Mouse (Mus musculus): Measurements from ENCODE around the gene Rexo5.

The Rexo5 gene

DNA sequence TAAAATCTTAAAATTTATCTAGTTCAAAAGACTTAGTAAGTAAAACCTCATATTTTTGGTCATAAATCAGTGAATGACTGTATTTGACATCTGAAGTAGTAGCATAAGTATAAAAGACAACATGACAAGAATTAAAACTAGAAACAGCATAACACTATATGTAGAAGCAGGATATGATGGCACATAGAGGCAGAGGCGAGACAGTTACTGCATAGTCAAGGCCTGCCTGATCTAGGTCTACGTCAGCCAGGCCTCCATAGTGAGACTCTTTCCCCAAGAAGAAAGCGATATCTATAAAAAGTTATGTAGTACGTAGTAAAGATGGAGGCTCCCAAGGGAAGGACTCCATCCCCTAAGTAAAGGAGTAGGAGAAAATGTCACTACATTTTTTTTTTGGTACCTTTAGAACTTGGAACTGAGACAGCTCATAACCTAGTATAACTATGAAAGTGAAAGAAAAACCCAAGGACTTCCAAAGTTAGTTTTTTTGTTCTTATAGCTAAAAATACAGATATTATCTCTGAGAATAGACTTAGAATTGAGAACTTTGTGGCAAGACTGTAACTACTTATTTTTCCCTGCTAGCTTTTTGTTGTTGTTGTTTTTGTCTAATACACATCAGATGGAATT, 48.1 kb downstream of the Rexo5 start:
- no peak for DNase-seq (ENCODE audit: low spot score in 2 of 2)

DNA sequence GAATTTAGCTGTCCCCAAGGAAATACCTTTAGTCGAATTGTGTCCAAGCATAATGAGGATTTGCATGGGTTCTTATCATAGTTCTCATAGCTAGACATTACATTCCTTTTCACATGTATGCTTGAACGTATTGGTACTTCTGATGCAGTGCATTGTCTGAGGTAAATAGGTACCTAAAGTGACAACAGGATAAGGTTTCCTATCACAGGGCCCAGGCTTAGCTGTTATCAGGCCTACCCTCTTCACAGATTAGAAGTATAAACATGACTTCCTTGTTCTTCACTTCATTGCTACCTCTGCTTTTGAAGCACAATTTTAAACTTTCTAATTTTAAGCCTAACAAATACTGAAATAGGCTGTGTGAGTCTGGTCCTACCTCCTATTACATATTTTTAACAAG, 51.7 kb downstream of the Rexo5 start:
- no peak for DNase-seq (ENCODE audit: low spot score in 2 of 2)

DNA sequence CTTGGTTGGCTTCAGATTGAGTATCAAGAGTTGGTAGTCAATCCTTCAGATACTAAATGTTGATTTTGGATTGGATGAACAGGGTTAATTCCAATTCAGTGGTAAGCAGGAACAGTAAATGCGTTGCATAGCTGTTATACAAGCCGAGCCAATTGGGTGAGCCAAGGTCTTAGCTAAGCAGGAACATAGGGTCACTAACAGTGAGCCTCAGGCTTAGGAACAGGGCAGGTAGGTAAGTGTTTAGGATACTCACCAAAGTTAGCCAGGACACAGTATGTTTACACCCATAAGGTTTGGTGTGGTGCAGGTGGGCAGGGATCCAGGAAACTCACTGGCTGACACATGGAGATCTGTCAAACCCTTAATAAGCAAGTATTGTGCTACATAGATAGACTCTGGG, 53.6 kb downstream of the Rexo5 start:
- no peak for DNase-seq (ENCODE audit: low spot score in 2 of 2)

DNA sequence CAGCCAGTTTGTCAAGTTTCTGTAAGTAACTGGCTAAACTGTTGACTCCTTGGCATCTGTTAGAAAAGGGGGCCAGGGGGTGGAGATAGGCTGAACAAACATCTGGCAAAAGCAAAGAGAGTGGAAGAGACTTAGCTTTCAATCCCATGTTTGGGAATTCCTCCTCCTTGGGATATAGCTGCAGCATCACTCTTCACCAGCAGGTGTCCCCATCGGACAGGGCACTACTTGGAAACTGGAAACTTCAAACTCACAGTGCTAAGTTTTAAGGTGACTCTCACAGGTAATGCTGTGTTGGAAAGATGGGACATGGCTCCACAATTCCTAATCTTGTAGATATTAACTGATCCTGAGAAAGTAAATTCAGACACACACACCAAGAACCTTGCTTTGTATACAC, 55.3 kb downstream of the Rexo5 start:
- DNase-seq (ENCODE audit: low spot score in 2 of 2): peak in 1 of 2 experiments; percentile 21

DNA sequence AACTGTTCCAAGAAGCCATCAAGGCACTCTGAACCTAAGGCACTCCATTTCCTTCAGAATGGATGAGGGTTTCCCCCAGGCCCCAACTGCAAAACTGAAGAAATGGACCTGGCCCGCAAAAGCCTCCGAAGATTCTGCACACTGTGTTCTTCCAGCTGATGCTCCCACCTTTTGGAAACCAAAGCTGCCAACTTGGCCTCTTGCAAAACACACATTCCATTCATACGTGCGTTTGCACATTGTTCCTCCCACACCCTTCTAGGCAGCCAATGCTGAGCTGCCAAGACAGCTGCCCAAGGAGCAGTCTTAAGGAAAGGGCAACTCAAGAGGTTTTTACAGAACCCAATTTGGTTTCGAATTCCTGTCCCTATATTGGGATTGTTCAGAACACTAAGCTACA, 56.9 kb downstream of the Rexo5 start:
- DNase-seq (ENCODE audit: low spot score in 2 of 2): no peak

DNA sequence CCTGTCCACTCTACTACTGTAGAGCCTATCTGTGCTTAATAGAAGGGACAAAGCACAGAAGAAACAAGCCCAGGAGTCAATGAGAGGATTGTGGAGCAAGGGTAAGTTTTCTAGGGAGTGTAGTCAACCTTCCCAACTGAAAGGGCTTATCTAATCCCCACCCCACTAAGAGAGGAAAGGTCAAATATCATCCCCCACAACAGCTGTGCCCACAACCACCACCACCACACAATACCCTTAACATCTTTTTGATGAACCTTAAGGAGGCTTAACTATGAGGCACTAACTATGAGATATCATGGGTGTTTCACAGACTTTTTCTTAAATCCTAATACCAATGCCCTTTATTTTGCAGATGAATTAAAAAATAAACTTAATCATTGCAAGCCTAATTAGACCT, 58.7 kb downstream of the Rexo5 start:
- DNase-seq (ENCODE audit: low spot score in 2 of 2): no peak

DNA sequence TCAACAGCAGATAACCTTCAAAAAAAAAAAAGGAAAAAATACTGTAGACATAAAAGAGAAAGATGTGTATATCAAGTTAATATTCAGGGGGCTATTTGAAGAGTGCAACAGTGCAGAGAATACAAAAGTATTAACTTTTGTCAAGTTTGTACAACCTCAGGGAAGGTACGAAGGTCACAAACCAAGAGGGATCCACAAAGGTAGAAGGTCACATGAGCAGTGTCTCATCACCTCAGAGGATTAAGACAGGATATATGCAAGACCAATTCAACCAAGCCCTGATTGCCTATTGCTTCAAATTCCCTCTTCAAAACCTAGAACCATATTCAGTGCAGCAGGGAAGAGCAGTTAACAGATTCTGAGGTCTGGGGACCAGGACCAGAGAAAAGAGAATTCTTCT, 59.4 kb downstream of the Rexo5 start:
- DNase-seq (ENCODE audit: low spot score in 2 of 2): no peak

DNA sequence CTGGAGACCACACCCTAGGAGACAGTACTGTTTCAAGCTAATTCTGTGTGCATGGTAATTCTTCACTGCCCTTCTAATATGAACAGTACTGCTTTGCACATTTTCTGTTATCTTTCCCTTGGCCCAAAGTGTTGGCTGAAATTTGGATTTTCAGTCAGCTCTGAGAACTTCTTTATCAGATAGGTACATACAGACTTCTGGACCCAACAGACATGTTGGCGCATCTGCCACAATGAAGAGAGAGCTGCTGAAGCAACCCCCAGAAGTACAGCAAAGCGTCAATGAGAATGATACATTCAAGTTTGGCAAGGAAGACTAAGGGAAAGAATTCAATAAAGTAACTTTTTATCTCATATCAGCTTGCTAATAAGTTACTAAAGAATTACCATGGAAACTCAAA, 60.6 kb downstream of the Rexo5 start:
- no peak for DNase-seq (ENCODE audit: low spot score in 2 of 2)

DNA sequence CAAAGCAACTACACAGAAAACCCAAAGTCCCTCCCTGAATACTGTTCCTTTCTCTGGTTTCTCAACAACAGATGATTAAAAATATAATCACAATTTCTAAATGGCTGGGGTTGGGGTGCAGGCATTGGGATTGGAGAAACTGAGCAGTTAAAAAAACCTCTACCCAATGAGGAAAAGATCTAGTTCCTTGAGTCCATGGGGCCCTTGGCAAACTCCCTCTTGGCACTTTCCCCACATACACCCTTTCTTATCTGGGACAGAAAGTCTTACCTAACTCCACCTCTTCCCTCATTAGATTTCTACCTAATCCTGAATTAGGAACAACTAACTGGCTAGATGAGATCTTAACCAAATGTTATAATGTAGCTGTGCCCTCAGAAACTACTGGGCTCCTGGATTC, 61.2 kb downstream of the Rexo5 start:
- DNase-seq (ENCODE audit: low spot score in 2 of 2): no peak

DNA sequence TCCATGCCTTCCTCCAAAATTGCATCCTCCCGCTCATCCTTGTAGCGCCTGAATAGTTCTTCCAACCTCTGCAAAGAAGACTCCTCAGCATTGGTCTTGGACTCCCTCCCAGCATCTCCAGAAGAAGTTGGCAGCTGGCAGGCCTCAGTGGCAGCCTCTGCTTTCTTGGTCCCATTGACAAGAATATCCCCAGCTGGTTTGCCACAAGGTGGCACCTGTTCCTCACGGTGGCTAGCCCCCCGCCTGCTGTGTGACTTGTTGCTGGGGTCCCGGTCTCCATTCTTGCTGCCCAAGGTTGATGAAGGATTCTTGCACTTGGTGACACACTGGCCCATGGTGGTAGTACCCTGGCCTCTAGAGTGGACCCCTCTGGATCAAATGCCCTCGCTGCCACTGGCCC, 65.7 kb downstream of the Rexo5 start:
- DNase-seq (ENCODE audit: low spot score in 2 of 2): peak; percentile 5 to 10

DNA sequence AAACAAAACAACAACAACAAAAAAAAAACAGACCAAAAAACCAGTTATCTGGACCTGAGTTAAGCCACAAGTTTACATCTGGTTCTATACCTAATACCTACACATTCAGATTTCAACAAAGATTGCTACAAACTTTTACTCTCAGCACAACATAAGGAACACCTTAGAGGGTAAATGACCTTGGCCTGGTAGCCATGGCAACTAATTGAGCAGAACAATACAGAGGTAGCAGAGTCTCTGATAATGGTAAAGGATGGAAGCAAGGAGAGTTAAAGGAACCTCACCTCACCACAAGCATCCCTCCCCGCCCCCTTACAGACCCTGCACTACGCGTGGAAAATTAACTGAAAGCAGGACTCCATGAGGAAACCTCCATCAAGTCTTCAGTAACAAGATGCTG, 66.3 kb downstream of the Rexo5 start:
- no peak for DNase-seq (ENCODE audit: low spot score in 2 of 2)

DNA sequence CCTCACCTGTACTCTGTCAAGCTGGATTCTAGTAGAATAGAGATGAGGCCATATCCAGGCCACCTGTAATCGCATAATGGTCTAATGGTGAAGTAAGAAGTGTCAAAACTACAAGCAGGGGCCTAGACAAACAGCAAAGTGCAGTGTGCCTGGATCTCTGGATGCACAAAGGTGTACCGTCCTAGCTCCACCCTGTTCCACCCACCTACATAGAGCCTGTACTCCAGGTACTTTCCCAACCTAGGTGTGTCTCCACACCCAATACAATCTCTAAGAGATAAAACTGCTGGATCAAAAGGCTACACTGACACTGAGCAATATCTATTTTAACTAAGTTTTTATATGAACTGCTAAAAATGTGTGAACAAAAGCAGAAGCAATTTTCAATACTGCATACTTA, 66.7 kb downstream of the Rexo5 start:
- DNase-seq (ENCODE audit: low spot score in 2 of 2): no peak

DNA sequence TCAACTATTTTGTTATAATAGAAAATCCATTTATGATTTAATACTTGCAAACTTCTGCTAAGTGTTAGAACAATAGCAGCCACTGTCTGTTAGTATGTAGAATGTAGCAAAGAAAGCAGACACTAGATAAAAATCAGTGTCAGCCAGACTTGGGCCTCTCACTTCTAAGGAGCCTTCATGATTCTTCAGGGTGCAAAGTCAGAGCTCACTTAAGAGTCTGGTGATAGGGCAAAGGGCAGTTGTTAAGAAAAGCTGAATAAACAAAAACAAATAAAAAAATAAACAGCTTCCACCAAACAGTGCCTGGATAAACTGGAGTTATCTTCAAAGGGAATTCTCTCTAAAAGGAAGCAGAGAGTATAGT, 67.1 kb downstream of the Rexo5 start:
- no peak for DNase-seq (ENCODE audit: low spot score in 2 of 2)

DNA sequence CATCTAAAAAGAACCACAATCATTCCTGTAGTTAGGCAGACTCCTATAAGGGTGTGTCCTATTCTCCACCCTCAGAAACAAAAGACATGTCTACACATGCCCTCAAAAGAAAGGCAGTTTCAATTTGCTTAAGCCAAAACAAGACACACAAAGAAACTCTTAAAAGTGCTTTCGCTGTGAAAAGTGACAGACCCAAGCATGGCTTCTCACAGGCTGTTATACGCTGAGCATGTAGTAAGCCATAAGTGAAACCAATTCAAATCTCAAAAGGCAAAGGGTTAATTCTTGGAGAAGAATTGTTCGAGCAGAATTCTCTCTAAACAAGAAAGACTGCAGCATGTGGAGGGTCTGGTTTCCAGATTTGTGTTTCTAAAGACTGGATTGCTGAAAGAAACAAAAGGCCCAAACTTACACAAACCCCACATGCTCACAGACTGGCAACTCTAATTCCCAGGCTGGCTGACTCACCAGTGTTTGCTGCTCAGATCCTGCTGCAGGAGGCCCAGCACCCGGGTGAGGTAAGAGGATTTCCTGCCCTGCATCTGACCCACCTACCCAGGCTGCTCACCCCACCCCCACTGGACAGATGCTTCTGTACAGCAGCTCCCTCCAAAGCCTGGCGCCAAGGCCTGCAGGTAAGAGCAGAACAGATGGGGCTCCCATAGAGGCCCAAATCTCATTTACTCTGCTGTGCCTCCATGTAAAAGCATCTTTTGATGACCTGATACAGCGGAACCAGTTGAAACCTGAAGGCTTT, 67.7 kb downstream of the Rexo5 start:
- DNase-seq (ENCODE audit: low spot score in 2 of 2): peak; percentile 36 to 43

DNA sequence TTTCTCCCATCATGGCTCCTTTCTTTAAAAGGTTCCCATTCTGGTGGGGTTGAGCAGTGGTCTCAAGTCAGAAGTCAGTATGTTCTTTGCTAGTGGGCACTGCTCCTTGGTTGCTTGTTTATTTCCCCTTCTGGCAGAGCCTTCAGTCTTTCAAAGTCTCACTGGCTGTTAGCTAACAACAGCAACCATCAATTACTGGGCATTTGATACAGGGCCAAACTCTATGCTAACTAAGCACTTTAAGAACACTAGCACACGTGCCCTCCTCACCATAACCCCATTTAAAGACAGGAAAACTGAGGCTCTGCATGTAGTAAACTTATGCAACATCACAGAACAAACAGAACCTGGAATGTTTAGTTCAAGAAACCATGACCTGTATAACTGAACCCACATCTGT, 68.4 kb downstream of the Rexo5 start:
- DNase-seq (ENCODE audit: low spot score in 2 of 2): no peak

DNA sequence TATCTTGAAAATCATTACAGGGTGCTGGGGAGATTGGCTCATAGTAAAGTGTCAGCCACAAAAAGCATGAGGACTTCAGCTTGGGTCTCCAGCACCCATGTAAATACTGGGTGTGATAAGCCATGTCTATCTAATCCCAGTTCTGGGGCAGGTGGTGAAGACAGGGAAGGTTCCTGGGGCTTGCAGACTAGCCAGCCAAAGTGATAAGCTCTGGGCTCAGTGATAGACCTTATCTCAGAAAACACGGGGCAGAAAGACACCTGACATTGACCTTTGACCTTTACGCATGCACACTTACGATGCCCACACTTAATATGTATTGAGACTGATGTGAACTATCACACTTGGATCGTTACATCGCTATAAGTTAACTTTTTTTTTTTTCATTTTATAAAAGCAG, 70.7 kb downstream of the Rexo5 start:
- no peak for DNase-seq (ENCODE audit: low spot score in 2 of 2)

DNA sequence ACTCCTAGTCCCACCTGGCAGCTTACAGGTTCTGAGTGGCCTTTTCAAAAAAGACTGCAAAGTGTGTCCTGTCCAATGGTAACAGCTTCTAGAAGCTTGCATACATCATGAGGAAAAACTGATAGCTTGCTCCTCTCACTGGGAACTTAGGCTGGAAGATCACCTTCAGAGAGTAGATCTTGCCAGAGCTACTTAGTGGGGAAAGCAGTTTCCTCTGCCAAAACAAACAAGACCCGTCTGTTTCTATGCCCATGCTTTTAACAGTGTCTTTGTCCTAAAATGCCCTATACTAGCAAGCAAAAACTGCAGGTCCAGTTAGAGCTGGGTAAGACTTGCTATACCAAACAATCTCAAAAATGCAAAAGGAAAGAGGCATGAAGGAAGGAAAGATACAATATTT, 72.3 kb downstream of the Rexo5 start:
- DNase-seq (ENCODE audit: low spot score in 2 of 2): no peak

DNA sequence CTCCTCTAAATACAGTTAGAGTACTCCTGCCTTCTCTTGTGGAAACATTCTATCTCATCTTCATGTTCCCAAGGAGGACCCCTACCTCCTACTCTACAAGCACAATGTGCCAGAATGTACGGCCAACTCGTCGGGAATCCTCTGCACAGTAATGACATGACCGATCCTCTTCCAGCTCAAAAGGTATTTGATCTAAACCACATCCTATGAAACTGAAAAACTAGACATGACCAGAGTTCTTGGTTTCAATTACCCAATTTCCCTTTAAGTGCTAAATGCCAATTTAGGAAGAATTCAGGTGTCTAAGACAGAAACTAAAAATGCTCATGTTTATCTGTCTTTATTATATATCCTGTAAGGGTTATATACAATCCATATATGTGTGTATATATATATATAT, 78.4 kb downstream of the Rexo5 start:
- DNase-seq (ENCODE audit: low spot score in 2 of 2): no peak

DNA sequence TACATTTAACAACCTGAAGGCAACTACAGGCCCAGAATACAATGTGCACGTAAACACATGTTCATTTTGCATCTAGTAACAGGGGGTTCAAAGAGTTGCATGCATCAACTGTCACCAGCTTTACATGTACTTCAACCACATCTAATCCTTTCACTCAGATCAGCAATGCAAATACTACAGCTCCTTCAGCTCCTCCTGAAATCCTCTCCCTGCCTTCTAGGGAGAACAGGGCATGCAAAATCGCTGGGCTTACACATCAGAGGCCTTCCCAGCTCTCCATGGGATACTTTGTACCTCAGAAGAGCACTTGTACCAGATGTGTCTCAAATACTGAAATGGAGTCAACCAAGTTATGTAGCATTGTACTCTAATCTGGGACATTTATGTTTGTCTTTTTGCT, 79.2 kb downstream of the Rexo5 start:
- DNase-seq (ENCODE audit: low spot score in 2 of 2): no peak

DNA sequence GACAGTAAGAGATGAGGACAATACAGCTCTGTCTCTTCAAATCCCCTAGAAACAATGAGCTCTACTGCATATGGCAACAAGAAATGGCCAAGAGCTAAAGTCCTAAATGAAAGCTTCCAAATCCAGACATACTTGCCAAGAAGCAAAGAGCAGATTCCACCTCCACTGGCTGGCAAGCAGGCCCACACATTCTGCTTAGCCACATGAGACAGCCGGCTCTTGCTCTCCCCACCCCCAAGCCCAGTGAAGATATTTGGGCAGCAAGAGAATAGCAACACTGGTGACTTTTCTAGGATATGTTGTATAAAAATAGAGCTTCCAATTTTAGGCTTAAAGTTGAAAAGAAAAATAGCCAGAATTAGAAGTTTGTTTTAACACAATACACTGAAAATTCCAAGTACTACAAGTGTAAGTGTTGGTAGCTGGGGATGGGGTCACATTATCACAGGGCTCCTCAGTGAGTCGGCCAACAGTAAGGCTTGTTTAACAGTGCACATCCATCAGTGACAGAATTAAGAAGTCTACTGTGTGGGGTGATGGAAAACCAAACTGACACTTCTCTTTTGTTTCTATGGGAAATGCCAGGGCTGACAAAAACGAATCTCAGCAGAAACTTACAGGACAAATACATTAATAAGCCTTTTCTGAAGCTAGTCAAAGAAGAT, 82.1 kb downstream of the Rexo5 start:
- no peak for DNase-seq (ENCODE audit: low spot score in 2 of 2)

DNA sequence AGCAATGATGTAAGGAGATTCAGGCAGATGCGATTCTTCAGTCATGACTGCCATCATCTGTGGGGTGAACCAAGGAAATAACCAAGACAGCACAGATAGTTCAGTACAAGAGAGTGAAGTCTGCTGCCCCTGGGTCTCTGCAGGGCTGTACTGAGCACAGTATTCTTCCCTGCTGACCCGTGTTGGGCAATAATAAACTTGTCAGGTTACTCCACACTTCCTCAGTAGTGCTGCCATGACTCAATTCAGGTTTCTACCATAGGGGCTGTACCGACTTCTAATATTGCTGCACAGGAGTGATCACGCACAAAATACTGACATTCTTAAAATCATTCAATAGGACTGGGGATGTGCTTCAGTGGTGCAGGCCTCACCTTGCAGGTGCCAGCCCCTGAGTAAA, 85.4 kb downstream of the Rexo5 start:
- no peak for DNase-seq (ENCODE audit: low spot score in 2 of 2)

DNA sequence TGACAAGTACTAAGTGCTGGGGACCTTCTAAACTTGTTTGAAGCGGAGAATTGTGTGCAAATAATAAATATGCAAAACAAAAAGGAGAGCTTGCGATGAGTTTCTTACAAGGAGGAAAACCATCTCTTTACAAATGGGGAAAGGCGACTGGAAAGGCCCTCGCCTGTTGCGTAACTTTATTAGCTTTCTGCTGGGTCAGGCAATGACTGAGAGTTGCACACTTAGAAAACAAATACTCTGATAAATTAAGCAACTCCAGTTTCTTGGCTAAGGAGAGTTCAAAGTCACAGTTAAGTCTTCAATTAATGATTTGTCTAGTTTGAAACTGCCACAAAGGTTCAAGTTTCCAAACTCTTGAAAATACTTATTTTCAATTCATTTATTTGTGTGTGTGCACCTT, 86.5 kb downstream of the Rexo5 start:
- no peak for DNase-seq (ENCODE audit: low spot score in 2 of 2)

DNA sequence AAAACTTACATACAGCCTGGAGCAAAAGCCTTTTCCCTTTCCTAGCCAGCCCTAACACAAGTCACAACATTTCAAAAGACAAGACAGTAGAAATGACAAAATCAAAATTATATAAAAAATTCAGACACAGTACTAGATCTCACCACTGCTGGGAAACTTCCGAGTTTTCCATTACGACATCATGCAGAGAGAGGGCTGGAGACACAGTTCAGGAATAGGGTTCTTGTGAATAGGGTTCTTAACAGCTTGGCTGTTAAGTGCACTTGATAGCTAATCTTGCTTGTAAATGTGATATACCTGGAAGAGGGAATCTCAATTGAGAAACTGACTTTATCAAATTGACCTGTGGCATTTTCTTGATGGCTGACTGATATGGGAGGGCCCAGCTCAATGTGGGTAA, 87.4 kb downstream of the Rexo5 start:
- DNase-seq (ENCODE audit: low spot score in 2 of 2): no peak
